Mouse (Mus musculus) limb, embryonic 15.5 days (tissue): ENCODE data around the gene Ndufa8. TPM values are rescaled to one million over a fixed set of nuclear protein-coding genes. Genes with fewer than 3 reads are reported as not detected.
A peak's percentile ranks its signal among the peaks of the same experiment; 100 is the strongest.

Experiments
- ATAC-seq: fragments of 200-750 bp; cut with Nextera tagmentation; 2 replicates; pipeline ENCODE4 v1.8.0; 2017; ENCODE audit warnings: low read depth, moderate TSS enrichment; ENCODE audit not compliant: insufficient number of reproducible peaks, low FRiP score, low TSS enrichment
- H3K27ac ChIP-seq: fragments of 300-500 bp; sonication (generic); 2 replicates; pipeline ENCODE4 v1.5.1; 2015; ENCODE audit warnings: moderate library complexity, mild to moderate bottlenecking, inconsistent platforms
- H3K27me3 ChIP-seq: fragments of 300-500 bp; sonication (generic); 2 replicates; pipeline ENCODE4 v1.6.1; 2015; ENCODE audit warnings: inconsistent platforms
- H3K36me3 ChIP-seq: fragments of 300-500 bp; sonication (generic); 2 replicates; pipeline ENCODE4 v1.6.1; 2015; ENCODE audit warnings: inconsistent platforms
- H3K4me1 ChIP-seq: fragments of 300-500 bp; sonication (generic); 2 replicates; pipeline ENCODE4 v1.6.1; 2015; ENCODE audit warnings: inconsistent platforms
- H3K4me2 ChIP-seq: fragments of 300-500 bp; sonication (generic); 2 replicates; pipeline ENCODE4 v1.6.1; 2015; ENCODE audit warnings: mild to moderate bottlenecking, inconsistent platforms
- H3K4me3 ChIP-seq: fragments of 300-500 bp; sonication (generic); 2 replicates; pipeline ENCODE4 v1.5.1; 2015; ENCODE audit warnings: mild to moderate bottlenecking, inconsistent platforms
- H3K9ac ChIP-seq: fragments of 300-500 bp; sonication (generic); 2 replicates; pipeline ENCODE4 v1.6.1; 2015; ENCODE audit warnings: inconsistent platforms
- H3K9me3 ChIP-seq: fragments of 300-500 bp; sonication (generic); 2 replicates; pipeline ENCODE4 v1.6.1; 2016; ENCODE audit warnings: inconsistent platforms
- WGBS: fragments of 180-500 bp; shearing (Covaris S2); methylation state at CpG from one replicate; pipeline ENCODE4 v1.1.7; 2015; 5-methylcytosine and 5-hydroxymethylcytosine counted together
- polyA plus RNA-seq: library from polyadenylated mRNA; unstranded; fragments of >200 nt; fragmentation: Nextera tagmentation; extraction: Ambion mirVana; gene quantifications from 2 replicates; pipeline ENCODE4 v1.2.1, GENCODE M21; 2015

Gene Ndufa8
- polyA plus RNA-seq, 1 experiment from 2014 or later = 210 TPM

DNA sequence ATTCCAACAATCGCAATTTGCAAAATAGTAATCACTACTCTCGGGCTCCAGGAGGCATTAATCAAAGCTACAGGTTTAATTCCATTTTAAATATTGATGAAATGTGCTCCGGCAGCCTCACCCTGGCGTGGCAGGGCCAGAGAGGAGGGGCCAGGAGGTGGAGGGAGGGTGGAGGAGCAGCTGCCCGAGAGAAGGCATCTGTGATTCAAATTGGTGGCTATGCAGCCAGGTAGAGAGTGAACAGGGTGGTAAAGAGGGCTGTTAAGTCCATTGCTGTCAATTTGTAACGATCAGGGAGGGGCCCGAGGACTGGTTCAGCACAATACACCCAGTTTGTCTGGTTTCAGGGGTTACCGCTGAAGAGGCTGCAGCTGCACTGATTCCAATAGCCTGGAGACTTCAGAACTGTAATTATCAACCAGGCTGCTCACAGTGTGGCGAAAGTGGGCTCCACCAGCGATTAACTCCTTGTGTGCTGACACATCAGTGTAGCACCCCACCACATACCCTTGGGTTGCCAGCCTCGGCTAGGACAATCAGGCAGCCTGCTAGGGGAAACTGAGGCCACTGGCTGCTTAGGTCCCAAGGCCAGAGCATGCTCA lies 28.1 kb upstream of the Ndufa8 start:
- Histone ChIP-seq H3K36me3 (no peaks in the 10 kb centered on the region), H3K27me3 (no peaks in the 10 kb centered on the region), H3K4me3 (no peak overlapping the region), H3K27ac (no peak overlapping the region), H3K4me1 (peaks cover 16% of the 10 kb centered on the region; the same call in 1 of the 2 replicates), H3K9ac (no peak overlapping the region), H3K9me3 (no peaks in the 10 kb centered on the region), H3K4me2 (no peak overlapping the region)
- 12% methylated on average over 11 of the region's 11 CpGs for WGBS
- ATAC-seq = 0 out of 2 replicates have a peak, but pooled peaks have one; percentile 22

DNA sequence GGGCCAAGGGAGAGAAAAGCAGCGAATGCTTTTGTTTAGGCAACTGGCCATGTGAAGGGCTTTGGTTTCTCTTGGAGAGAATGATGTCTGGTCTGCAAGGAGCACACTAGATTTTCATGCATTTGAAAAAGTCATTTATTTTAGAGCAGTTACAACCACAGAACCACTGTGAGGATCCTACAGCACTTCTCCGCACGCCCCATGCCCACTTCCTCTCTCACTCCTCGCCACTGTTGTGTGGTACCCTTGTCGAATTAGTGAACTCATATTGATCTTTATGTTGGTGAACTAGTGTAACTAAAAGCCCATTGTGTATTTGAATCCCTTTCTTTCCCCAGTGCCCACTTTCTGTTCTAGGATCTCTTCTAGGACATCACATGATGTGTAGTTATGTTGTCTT lies 26.0 kb upstream of the Ndufa8 start:
- no peaks in the 10 kb centered on the region for H3K36me3 ChIP-seq
- H3K4me1 ChIP-seq = peaks cover 16% of the 10 kb centered on the region; the same call in 1 of the 2 replicates
- no peak overlapping the region for H3K27ac ChIP-seq
- no peak overlapping the region for H3K4me3 ChIP-seq
- H3K9me3 ChIP-seq = no peaks in the 10 kb centered on the region
- no peaks in the 10 kb centered on the region for H3K27me3 ChIP-seq
- ATAC-seq = no peak
- H3K4me2 ChIP-seq = no peak overlapping the region
- no peak overlapping the region for H3K9ac ChIP-seq
- 86% methylated on average over 5 of the region's 5 CpGs for WGBS

DNA sequence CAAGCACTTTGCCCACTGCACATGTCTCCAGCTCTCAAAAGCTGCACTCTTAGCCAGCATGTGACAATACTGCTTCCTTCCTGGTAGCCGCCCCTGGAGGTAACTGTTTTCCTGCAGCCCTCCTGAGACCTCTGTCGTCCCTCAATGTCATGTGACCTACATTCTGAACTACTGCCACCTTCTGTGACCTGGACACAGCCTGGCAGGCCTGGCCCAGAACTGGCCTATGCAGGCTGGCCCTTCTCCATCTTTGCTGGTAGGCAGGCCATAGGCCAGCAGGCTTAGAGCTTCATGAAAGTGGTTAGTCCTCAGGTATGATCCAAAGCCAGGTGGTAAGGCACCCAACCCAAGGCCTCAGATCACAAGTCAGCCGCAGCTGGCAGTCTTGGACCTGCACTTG lies 24.6 kb upstream of the Ndufa8 start:
- Histone ChIP-seq H3K27ac (no peak overlapping the region), H3K27me3 (no peaks in the 10 kb centered on the region), H3K9me3 (no peaks in the 10 kb centered on the region), H3K4me3 (no peak overlapping the region), H3K9ac (no peak overlapping the region), H3K36me3 (no peaks in the 10 kb centered on the region), H3K4me2 (no peak overlapping the region), H3K4me1 (peaks cover 15% of the 10 kb centered on the region; the same call in 1 of the 2 replicates)
- WGBS = 51% methylated on average over 3 of the region's 3 CpGs
- no peak for ATAC-seq

GRCm38 (mm10) chr2:36071660-36072305 lies 22.6 kb upstream of the Ndufa8 start:
- H3K9me3 ChIP-seq = no peaks in the 10 kb centered on the region
- H3K4me2 ChIP-seq = no peak overlapping the region
- H3K4me3 ChIP-seq = no peak overlapping the region
- 80% methylated on average over 8 of the region's 8 CpGs for WGBS
- H3K4me1 ChIP-seq = no peaks in the 10 kb centered on the region
- H3K36me3 ChIP-seq = no peaks in the 10 kb centered on the region
- H3K9ac ChIP-seq = no peak overlapping the region
- H3K27me3 ChIP-seq = no peaks in the 10 kb centered on the region
- H3K27ac ChIP-seq = no peak overlapping the region
- no peak for ATAC-seq

DNA sequence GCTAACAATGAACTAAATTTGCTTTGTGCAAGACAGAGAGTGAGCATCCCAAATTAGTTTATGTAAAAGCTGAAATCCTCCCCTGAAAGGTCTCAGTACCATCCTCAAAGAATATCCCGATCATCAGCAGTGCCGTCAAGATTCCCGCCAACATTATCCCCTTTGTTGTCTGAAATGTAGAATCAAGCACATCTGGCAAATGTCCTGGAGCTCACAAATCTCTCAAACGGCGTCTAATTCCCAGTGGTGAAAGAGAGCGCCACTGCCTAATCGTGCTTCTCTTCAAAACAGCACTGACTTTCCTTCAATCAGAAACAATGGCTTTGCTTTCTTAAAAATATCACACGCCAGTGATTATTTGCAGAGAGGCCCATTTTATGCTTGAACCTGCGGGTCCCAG lies 17.9 kb upstream of the Ndufa8 start:
- no peaks in the 10 kb centered on the region for H3K36me3 ChIP-seq
- no peaks in the 10 kb centered on the region for H3K27me3 ChIP-seq
- no peak for ATAC-seq
- H3K9me3 ChIP-seq = no peaks in the 10 kb centered on the region
- no peak overlapping the region for H3K9ac ChIP-seq
- H3K4me2 ChIP-seq = no peak overlapping the region
- no peak overlapping the region for H3K27ac ChIP-seq
- H3K4me3 ChIP-seq = no peak overlapping the region
- no peaks in the 10 kb centered on the region for H3K4me1 ChIP-seq
- 46% methylated on average over 9 of the region's 9 CpGs for WGBS

- H3K4me2 ChIP-seq = no peak overlapping the region
- H3K9me3 ChIP-seq = no peaks in the 10 kb centered on the region
- no peaks in the 10 kb centered on the region for H3K4me1 ChIP-seq
- H3K36me3 ChIP-seq = no peaks in the 10 kb centered on the region
- no peaks in the 10 kb centered on the region for H3K27me3 ChIP-seq
- no peak for ATAC-seq
- WGBS = 48% methylated on average over 5 of the region's 5 CpGs
- H3K27ac ChIP-seq = no peak overlapping the region
- no peak overlapping the region for H3K4me3 ChIP-seq
- H3K9ac ChIP-seq = no peak overlapping the region
These were observed 12.2 kb upstream of the Ndufa8 start for GRCm38 (mm10) chr2:36061409-36061808.

GRCm38 (mm10) chr2:36056248-36056647 lies 7.0 kb upstream of the Ndufa8 start:
- no peak for ATAC-seq
- 33% methylated on average over 3 of the region's 3 CpGs for WGBS

DNA sequence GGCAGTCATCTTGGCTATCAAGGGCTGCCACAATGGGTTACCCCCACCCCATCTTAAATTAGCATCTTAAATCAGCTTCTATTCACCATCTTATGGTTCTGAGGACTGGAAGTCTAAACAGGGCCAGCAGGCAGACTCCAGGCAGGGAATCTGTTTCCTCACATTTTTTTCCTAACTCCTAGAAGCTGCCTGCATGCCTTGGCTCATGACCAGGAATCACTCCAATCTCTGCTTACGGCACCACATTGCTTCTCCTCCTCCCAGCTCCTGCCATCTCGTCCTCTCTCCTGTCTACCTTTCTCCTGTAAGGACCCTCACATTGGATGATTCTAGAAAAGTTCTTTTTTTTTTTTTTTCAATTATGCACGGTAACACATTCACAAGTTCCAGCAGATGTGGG lies 4.0 kb upstream of the Ndufa8 start:
- Histone ChIP-seq H3K27me3 (no peaks in the 10 kb centered on the region), H3K27ac (no peak overlapping the region), H3K9ac (no peak overlapping the region), H3K4me2 (no peak overlapping the region), H3K9me3 (no peaks in the 10 kb centered on the region), H3K36me3 (no peaks in the 10 kb centered on the region), H3K4me1 (peaks cover 6% of the 10 kb centered on the region), H3K4me3 (no peak overlapping the region)
- 36% methylated on average over 3 of the region's 3 CpGs for WGBS
- ATAC-seq = no peak

More at GRCm38 (mm10) chr2:36056248-36056647, 7.0 kb upstream of the Ndufa8 start:
- Histone ChIP-seq H3K4me2 (no peak overlapping the region), H3K9ac (no peak overlapping the region), H3K36me3 (no peaks in the 10 kb centered on the region), H3K9me3 (no peaks in the 10 kb centered on the region), H3K27me3 (no peaks in the 10 kb centered on the region), H3K27ac (no peak overlapping the region), H3K4me3 (no peak overlapping the region), H3K4me1 (no peaks in the 10 kb centered on the region)

- no peak overlapping the region for H3K9ac ChIP-seq
- 0 out of 2 replicates have a peak, but pooled peaks have one; percentile 12 for ATAC-seq
- H3K27me3 ChIP-seq = no peaks in the 10 kb centered on the region
- no peaks in the 10 kb centered on the region for H3K9me3 ChIP-seq
- 41% methylated on average over 10 of the region's 10 CpGs for WGBS
- H3K4me1 ChIP-seq = peaks cover 15% of the 10 kb centered on the region
- peaks cover 8% of the 10 kb centered on the region; the same call in 1 of the 2 replicates for H3K36me3 ChIP-seq
- peak overlapping the region; percentile 78 for H3K4me3 ChIP-seq
- H3K4me2 ChIP-seq = peak overlapping the region; percentile 62
- no peak overlapping the region for H3K27ac ChIP-seq
These were observed 355 bp upstream of the Ndufa8 start for GRCm38 (mm10) chr2:36049567-36049954.

- WGBS = 70% methylated on average over 8 of the region's 8 CpGs
- peak overlapping the region; percentile 68 for H3K9ac ChIP-seq
- no peak overlapping the region for H3K27ac ChIP-seq
- no peaks in the 10 kb centered on the region for H3K9me3 ChIP-seq
- peaks cover 15% of the 10 kb centered on the region for H3K4me1 ChIP-seq
- no peaks in the 10 kb centered on the region for H3K27me3 ChIP-seq
- ATAC-seq = no peak
- H3K4me2 ChIP-seq = peak overlapping the region; percentile 62
- peak overlapping the region; percentile 78 for H3K4me3 ChIP-seq
- peaks cover 22% of the 10 kb centered on the region for H3K36me3 ChIP-seq
These were observed 1.0 kb downstream of the Ndufa8 start for GRCm38 (mm10) chr2:36048164-36048563.

GRCm38 (mm10) chr2:36040872-36041271 lies 8.3 kb downstream of the Ndufa8 start:
- no peaks in the 10 kb centered on the region for H3K27me3 ChIP-seq
- H3K27ac ChIP-seq = no peak overlapping the region
- peaks cover 53% of the 10 kb centered on the region for H3K36me3 ChIP-seq
- H3K9me3 ChIP-seq = no peaks in the 10 kb centered on the region
- H3K4me3 ChIP-seq = no peak overlapping the region
- H3K4me1 ChIP-seq = no peaks in the 10 kb centered on the region
- ATAC-seq = no peak
- WGBS = 79% methylated on average over 1 of the region's 1 CpGs
- no peak overlapping the region for H3K9ac ChIP-seq
- no peak overlapping the region for H3K4me2 ChIP-seq

GRCm38 (mm10) chr2:36039297-36039985 lies 9.8 kb downstream of the Ndufa8 start:
- no peak for ATAC-seq
- no peak overlapping the region for H3K9ac ChIP-seq
- H3K4me1 ChIP-seq = no peaks in the 10 kb centered on the region
- H3K9me3 ChIP-seq = no peaks in the 10 kb centered on the region
- no peak overlapping the region for H3K27ac ChIP-seq
- no peak overlapping the region for H3K4me3 ChIP-seq
- WGBS = 72% methylated on average over 7 of the region's 7 CpGs
- H3K4me2 ChIP-seq = no peak overlapping the region
- no peaks in the 10 kb centered on the region for H3K27me3 ChIP-seq
- H3K36me3 ChIP-seq = peaks cover 55% of the 10 kb centered on the region
